Comparison of ENCODE assay signal across 1 mouse cellular context in the genomic region with DNA sequence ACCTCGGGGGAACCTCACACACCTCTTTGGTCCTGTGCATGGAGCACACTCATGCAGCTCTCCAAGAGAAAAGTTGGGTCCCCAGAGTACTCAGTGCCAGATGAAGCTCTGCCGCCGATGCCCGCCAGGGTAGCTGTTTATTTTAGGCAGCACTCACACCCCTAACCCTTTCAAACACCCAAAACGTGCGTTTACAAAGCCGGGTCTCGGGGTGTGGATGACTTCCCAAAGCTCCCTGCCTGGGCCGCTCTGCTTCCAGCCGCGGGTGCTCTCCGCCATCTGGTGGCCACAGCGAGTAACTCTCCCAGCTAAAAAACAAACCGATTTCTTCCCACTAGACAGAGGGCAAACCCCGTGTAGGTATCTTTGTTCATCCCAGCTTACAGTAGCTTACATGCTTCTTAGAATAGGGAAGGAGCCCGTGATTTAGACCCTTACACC.
TF ChIP-seq lines count a peak whose summit lies in the region.

No protein-coding gene starts in this region.

TF ChIP-seq in CH12.LX, 34 proteins besides CTCF, POLR2A, EP300 and RAD21 (continued from another document):
- TF ChIP-seq SMC3 (IDR thresholded peaks at IDR 0.05; ENCODE audit: low read depth, low read length) (peak; percentile 97), MEF2A (IDR thresholded peaks at IDR 0.05; ENCODE audit: borderline replicate concordance, low read depth, low read length) (peak; percentile 31; the same call in 1 of the 2 replicates), USF2 (conservative IDR thresholded peaks at IDR 0.05; ENCODE audit: low read depth, low read length) (no peak), TBP (conservative IDR thresholded peaks at IDR 0.05; ENCODE audit: low read depth, low read length) (no peak), MXI1 (IDR thresholded peaks at IDR 0.05; ENCODE audit: low read depth, low read length) (0 out of 2 replicates have a peak, but pooled peaks have one; percentile 24), NELFE (IDR thresholded peaks at IDR 0.05; ENCODE audit: low read depth, low read length) (no peak; the same call in 1 of the 2 replicates), BHLHE40 (IDR thresholded peaks at IDR 0.05; ENCODE audit: low read depth, low read length) (peak; percentile 28; the same call in 1 of the 2 replicates), JUN (IDR thresholded peaks at IDR 0.05; ENCODE audit: insufficient read depth, low read depth, low read length) (no peak), HCFC1 (IDR thresholded peaks at IDR 0.05; ENCODE audit: low read depth, low read length) (0 out of 2 replicates have a peak, but pooled peaks have one; percentile 11), POLR2AphosphoS2 (IDR thresholded peaks at IDR 0.05; ENCODE audit: low read depth, low read length) (no peak), MAX (IDR thresholded peaks at IDR 0.05; ENCODE audit: low read length) (no peak), IRF4 (IDR thresholded peaks at IDR 0.05; ENCODE audit: low read depth, low read length) (peak; percentile 9; the same call in 1 of the 2 replicates)
